Mouse (Mus musculus) hindbrain, embryonic 15.5 days (tissue): ENCODE results near the gene Adamts20. TPM values are rescaled to one million over a fixed set of nuclear protein-coding genes. Genes with fewer than 3 reads are reported as not detected.

ENCODE experiments used
- ATAC-seq: fragments of 200-750 bp; cut with Nextera tagmentation; 2 replicates; pipeline ENCODE4 v1.8.0; 2017; ENCODE audit warnings: low read depth, moderate number of reproducible peaks, moderate TSS enrichment; ENCODE audit not compliant: low FRiP score
- H3K27ac ChIP-seq: fragments of 300-500 bp; sonication (generic); replicated peaks from 2 replicates; pipeline ENCODE4 v1.5.1; 2015; ENCODE audit warnings: mild to moderate bottlenecking, inconsistent platforms
- H3K27me3 ChIP-seq: fragments of 300-500 bp; sonication (generic); 2 replicates; pipeline ENCODE4 v1.6.1; 2015; ENCODE audit warnings: control low read depth, inconsistent platforms
- H3K36me3 ChIP-seq: fragments of 300-500 bp; sonication (generic); 2 replicates; pipeline ENCODE4 v1.6.1; 2015; ENCODE audit warnings: control low read depth, inconsistent platforms
- H3K4me1 ChIP-seq: fragments of 300-500 bp; sonication (generic); replicated peaks from 2 replicates; pipeline ENCODE4 v1.6.1; 2015; ENCODE audit warnings: control low read depth, inconsistent platforms
- H3K4me2 ChIP-seq: fragments of 300-500 bp; sonication (generic); 2 replicates; pipeline ENCODE4 v1.6.1; 2015; ENCODE audit warnings: moderate library complexity, mild to moderate bottlenecking, inconsistent platforms
- H3K4me3 ChIP-seq: fragments of 300-500 bp; sonication (generic); 2 replicates; pipeline ENCODE4 v1.5.1; 2015; ENCODE audit warnings: mild to moderate bottlenecking, inconsistent platforms
- H3K9ac ChIP-seq: fragments of 300-500 bp; sonication (generic); 2 replicates; pipeline ENCODE4 v1.6.1; 2015; ENCODE audit warnings: inconsistent platforms
- H3K9me3 ChIP-seq: fragments of 300-500 bp; sonication (generic); 2 replicates; pipeline ENCODE4 v1.6.1; 2016; ENCODE audit warnings: control low read depth, inconsistent platforms
- WGBS: fragments of 180-500 bp; shearing (Covaris S2); methylation state at CpG from one replicate; pipeline ENCODE4 v1.1.7; 2015; 5-methylcytosine and 5-hydroxymethylcytosine counted together
- polyA plus RNA-seq: library from polyadenylated mRNA; unstranded; fragments of >200 nt; fragmentation: Nextera tagmentation; extraction: Ambion mirVana; gene quantifications from 2 replicates; pipeline ENCODE4 v1.2.1, GENCODE M21; 2015

The Adamts20 gene
- polyA plus RNA-seq, 1 experiment from 2014 or later: 4.4 TPM

GRCm38 (mm10) chr15:94477287-94477686 is 12.1 kb upstream of the Adamts20 start:
- Histone ChIP-seq H3K9me3 (no peaks in the 10 kb centered on the region), H3K4me3 (no peak overlapping the region), H3K4me1 (peaks cover 14% of the 10 kb centered on the region), H3K9ac (no peak overlapping the region), H3K27ac (no peak overlapping the region), H3K4me2 (no peak overlapping the region), H3K36me3 (no peaks in the 10 kb centered on the region), H3K27me3 (no peaks in the 10 kb centered on the region)
- 15% methylated on average over 7 of the region's 7 CpGs for WGBS
- ATAC-seq: 0 out of 2 replicates have a peak, but pooled peaks have one; percentile 23

DNA sequence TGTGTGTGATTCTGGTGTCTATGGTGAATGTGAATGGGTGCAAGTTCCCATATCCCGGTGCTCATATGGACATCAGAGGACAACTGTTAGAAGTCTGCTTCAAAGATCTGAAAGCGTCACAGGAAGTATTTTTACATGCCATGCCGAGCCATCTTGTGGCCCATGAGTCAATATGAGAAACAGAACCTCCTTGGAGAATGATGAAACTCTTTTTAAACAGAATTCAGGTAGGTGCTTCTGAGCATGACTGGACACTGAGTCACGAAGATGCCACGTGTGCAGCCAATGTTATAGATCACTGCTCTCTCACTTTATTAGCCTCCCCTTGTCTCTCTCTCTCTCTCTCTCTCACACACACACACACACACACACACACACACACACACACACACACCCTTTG is 10.8 kb upstream of the Adamts20 start:
- 96% methylated on average over 5 of the region's 5 CpGs for WGBS
- H3K4me1 ChIP-seq: peaks cover 14% of the 10 kb centered on the region
- H3K36me3 ChIP-seq: no peaks in the 10 kb centered on the region
- H3K27ac ChIP-seq: no peak overlapping the region
- H3K4me2 ChIP-seq: no peak overlapping the region
- H3K9ac ChIP-seq: no peak overlapping the region
- no peaks in the 10 kb centered on the region for H3K27me3 ChIP-seq
- H3K4me3 ChIP-seq: no peak overlapping the region
- H3K9me3 ChIP-seq: no peaks in the 10 kb centered on the region
- ATAC-seq: no peak

- H3K27ac ChIP-seq: no peak overlapping the region
- 82% methylated on average over 5 of the region's 5 CpGs for WGBS
- no peaks in the 10 kb centered on the region for H3K27me3 ChIP-seq
- ATAC-seq: no peak
- H3K4me2 ChIP-seq: no peak overlapping the region
- H3K4me3 ChIP-seq: no peak overlapping the region
- H3K4me1 ChIP-seq: no peaks in the 10 kb centered on the region
- H3K9me3 ChIP-seq: no peaks in the 10 kb centered on the region
- no peaks in the 10 kb centered on the region for H3K36me3 ChIP-seq
- H3K9ac ChIP-seq: no peak overlapping the region
Observed at GRCm38 (mm10) chr15:94470361-94470760, 5.1 kb upstream of the Adamts20 start.

- Histone ChIP-seq H3K4me3 (no peak overlapping the region), H3K9ac (no peak overlapping the region), H3K4me2 (no peak overlapping the region), H3K4me1 (no peaks in the 10 kb centered on the region), H3K27me3 (no peaks in the 10 kb centered on the region), H3K9me3 (no peaks in the 10 kb centered on the region), H3K36me3 (no peaks in the 10 kb centered on the region), H3K27ac (no peak overlapping the region)
- ATAC-seq: no peak
- 67% methylated on average over 14 of the region's 14 CpGs for WGBS
Observed at GRCm38 (mm10) chr15:94464881-94465280, 337 bp downstream of the Adamts20 start.

DNA sequence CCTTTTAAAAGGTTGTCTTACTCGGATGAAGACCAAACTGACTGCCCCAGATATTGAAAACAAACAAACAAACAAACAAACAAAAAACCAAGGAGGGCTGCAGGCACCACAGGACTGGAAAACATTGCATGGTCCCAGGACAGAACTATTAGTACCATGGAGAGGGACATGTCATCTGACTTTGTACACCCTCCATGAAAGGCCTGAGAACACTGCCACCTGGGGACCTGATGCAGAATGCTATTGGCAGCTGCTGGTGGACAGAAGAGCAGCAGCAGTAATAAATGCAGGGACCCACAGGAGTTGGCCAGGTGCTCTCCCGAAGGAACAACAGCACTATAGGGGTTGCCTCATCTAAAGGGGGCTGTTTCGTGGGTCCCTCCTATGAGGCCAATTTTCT is 2.0 kb downstream of the Adamts20 start:
- Histone ChIP-seq H3K27me3 (no peaks in the 10 kb centered on the region), H3K27ac (no peak overlapping the region), H3K9me3 (no peaks in the 10 kb centered on the region), H3K9ac (no peak overlapping the region), H3K4me2 (no peak overlapping the region), H3K36me3 (no peaks in the 10 kb centered on the region), H3K4me1 (no peaks in the 10 kb centered on the region), H3K4me3 (no peak overlapping the region)
- no peak for ATAC-seq
- WGBS: 63% methylated on average over 3 of the region's 3 CpGs

- no peaks in the 10 kb centered on the region for H3K36me3 ChIP-seq
- no peaks in the 10 kb centered on the region for H3K27me3 ChIP-seq
- 27% methylated on average over 3 of the region's 3 CpGs for WGBS
Observed at GRCm38 (mm10) chr15:94462206-94462605, 3.0 kb downstream of the Adamts20 start.

DNA sequence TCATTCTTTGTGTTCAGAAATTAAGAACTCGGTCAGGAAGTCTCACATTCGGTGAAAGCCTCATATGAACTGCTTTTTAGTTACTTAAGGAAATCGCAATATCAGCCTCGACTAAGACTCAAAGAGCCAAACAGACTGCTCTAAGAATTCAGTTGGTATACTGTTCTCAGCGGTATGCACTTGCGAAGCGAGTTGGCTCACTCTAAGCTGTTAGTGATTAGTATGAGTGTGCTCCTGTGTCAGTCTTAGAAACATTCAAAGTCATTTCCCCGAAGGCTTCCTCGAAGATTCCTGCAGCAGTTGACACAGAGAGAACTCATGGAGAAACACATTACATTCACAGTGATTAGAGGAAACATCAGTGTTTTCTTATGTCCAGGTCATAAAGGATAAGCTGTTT is 4.1 kb downstream of the Adamts20 start:
- Histone ChIP-seq H3K9me3 (no peaks in the 10 kb centered on the region), H3K27ac (no peak overlapping the region), H3K4me1 (no peaks in the 10 kb centered on the region), H3K4me2 (no peak overlapping the region), H3K4me3 (no peak overlapping the region), H3K9ac (no peak overlapping the region), H3K36me3 (no peaks in the 10 kb centered on the region), H3K27me3 (no peaks in the 10 kb centered on the region)
- 43% methylated on average over 9 of the region's 9 CpGs for WGBS
- no peak for ATAC-seq

More at GRCm38 (mm10) chr15:94462206-94462605, 3.0 kb downstream of the Adamts20 start:
- no peak overlapping the region for H3K27ac ChIP-seq
- no peak overlapping the region for H3K4me2 ChIP-seq
- H3K4me3 ChIP-seq: no peak overlapping the region
- no peaks in the 10 kb centered on the region for H3K4me1 ChIP-seq
- H3K9me3 ChIP-seq: no peaks in the 10 kb centered on the region
- no peak for ATAC-seq
- no peak overlapping the region for H3K9ac ChIP-seq

- no peak overlapping the region for H3K4me2 ChIP-seq
- no peak overlapping the region for H3K9ac ChIP-seq
- H3K4me1 ChIP-seq: no peaks in the 10 kb centered on the region
- ATAC-seq: no peak
- H3K4me3 ChIP-seq: no peak overlapping the region
- H3K9me3 ChIP-seq: no peaks in the 10 kb centered on the region
- H3K27ac ChIP-seq: no peak overlapping the region
- no peaks in the 10 kb centered on the region for H3K27me3 ChIP-seq
- WGBS: 61% methylated on average over 18 of the region's 18 CpGs
- H3K36me3 ChIP-seq: no peaks in the 10 kb centered on the region
Observed at GRCm38 (mm10) chr15:94457636-94458390, 7.4 kb downstream of the Adamts20 start.

DNA sequence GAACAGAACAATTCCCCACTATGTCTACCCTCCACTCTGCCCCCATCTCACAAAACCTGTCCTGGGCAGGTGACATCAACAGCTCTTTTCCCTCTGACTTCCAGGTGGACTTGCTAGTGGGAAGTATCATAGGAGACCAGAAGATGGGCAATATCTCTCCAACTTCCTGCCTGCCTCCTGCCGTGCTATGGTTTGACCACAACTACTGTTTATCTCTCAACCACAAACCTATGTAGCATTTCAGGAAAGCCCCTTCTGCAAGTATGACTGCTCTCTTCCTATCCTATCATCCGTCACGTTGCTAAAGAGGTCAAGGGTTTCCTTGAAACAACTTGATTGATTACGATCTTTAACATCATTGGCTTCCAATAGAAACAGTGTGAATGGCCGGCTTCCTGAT is 12.4 kb downstream of the Adamts20 start:
- Histone ChIP-seq H3K9me3 (no peaks in the 10 kb centered on the region), H3K27ac (no peak overlapping the region), H3K4me2 (no peak overlapping the region), H3K9ac (no peak overlapping the region), H3K36me3 (no peaks in the 10 kb centered on the region), H3K4me1 (no peaks in the 10 kb centered on the region), H3K4me3 (no peak overlapping the region), H3K27me3 (no peaks in the 10 kb centered on the region)
- no peak for ATAC-seq
- 87% methylated on average over 5 of the region's 5 CpGs for WGBS

GRCm38 (mm10) chr15:94451600-94451999 is 13.6 kb downstream of the Adamts20 start:
- no peak overlapping the region for H3K4me2 ChIP-seq
- WGBS: 71% methylated on average over 8 of the region's 8 CpGs
- no peak overlapping the region for H3K4me3 ChIP-seq
- no peaks in the 10 kb centered on the region for H3K4me1 ChIP-seq
- H3K9me3 ChIP-seq: no peaks in the 10 kb centered on the region
- no peaks in the 10 kb centered on the region for H3K27me3 ChIP-seq
- H3K9ac ChIP-seq: no peak overlapping the region
- no peak for ATAC-seq
- no peak overlapping the region for H3K27ac ChIP-seq
- H3K36me3 ChIP-seq: no peaks in the 10 kb centered on the region

- Histone ChIP-seq H3K27me3 (no peaks in the 10 kb centered on the region), H3K4me2 (no peak overlapping the region), H3K4me1 (no peaks in the 10 kb centered on the region; the same call in 1 of the 2 replicates), H3K36me3 (no peaks in the 10 kb centered on the region), H3K9ac (no peak overlapping the region), H3K9me3 (no peaks in the 10 kb centered on the region), H3K4me3 (no peak overlapping the region), H3K27ac (no peak overlapping the region)
- no peak for ATAC-seq
- 61% methylated on average over 8 of the region's 8 CpGs for WGBS
Observed at GRCm38 (mm10) chr15:94444437-94445136, 20.6 kb downstream of the Adamts20 start.

DNA sequence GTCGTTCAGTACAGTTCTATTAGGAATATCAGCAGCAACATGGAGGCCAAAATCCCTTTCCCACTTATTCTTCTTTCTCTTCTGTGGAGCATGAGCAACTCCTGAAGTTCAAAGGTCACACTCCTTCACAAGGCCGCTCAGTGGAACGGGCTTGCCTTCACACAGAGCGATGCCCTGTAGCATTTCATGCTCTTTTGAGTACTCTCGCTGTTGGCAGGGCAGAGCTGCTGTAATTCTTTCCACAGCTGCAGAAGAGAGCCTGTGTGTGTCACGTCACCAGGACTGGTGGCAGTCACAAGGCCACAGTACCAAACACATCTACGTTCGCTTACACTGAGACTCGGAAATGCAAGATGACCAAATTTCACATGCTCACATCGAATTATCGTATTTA is 21.2 kb downstream of the Adamts20 start:
- Histone ChIP-seq H3K27ac (no peak overlapping the region), H3K9me3 (no peaks in the 10 kb centered on the region), H3K4me3 (no peak overlapping the region), H3K4me1 (no peaks in the 10 kb centered on the region; the same call in 1 of the 2 replicates), H3K9ac (no peak overlapping the region), H3K27me3 (no peaks in the 10 kb centered on the region), H3K36me3 (no peaks in the 10 kb centered on the region), H3K4me2 (no peak overlapping the region)
- no peak for ATAC-seq
- 56% methylated on average over 11 of the region's 11 CpGs for whole genome bisulfite sequencing
